Mouse (Mus musculus) lung, postnatal 0 days (tissue): ENCODE data around the gene Dip2b. TPM values are rescaled to one million over a fixed set of nuclear protein-coding genes. Genes with fewer than 3 reads are reported as not detected.

Experiments used
- ATAC-seq: fragments of 200-750 bp; cut with Nextera tagmentation; 2 replicates; pipeline ENCODE4 v1.8.0; 2017; ENCODE audit warnings: moderate library complexity
- DNase-seq: peaks from one replicate; pipeline ENCODE4 v3.0.0-alpha.2; 2016; ENCODE audit warnings: low spot score
- H3K27ac ChIP-seq: fragments of 300-500 bp; sonication (generic); 2 replicates; pipeline ENCODE4 v1.5.1; 2014; ENCODE audit warnings: antibody characterized with exemption, mild to moderate bottlenecking, low read length, mixed read lengths
- H3K27me3 ChIP-seq: fragments of 300-500 bp; sonication (generic); replicated peaks from 2 replicates; pipeline ENCODE4 v1.6.1; 2014; ENCODE audit warnings: low read length, mixed read lengths; ENCODE audit not compliant: insufficient read depth
- H3K36me3 ChIP-seq: fragments of 300-500 bp; sonication (generic); 2 replicates; pipeline ENCODE4 v1.6.1; 2014; ENCODE audit warnings: low read length, mixed read lengths; ENCODE audit not compliant: insufficient read depth
- H3K4me1 ChIP-seq: fragments of 300-500 bp; sonication (generic); 2 replicates; pipeline ENCODE4 v1.6.1; 2014; ENCODE audit warnings: antibody characterized with exemption, low read depth, low read length, mixed read lengths; ENCODE audit not compliant: insufficient read depth
- H3K4me2 ChIP-seq: fragments of 300-500 bp; sonication (generic); replicated peaks from 2 replicates; pipeline ENCODE4 v1.6.1; 2014; ENCODE audit warnings: low read depth, mild to moderate bottlenecking, low read length, moderate library complexity, mixed read lengths
- H3K4me3 ChIP-seq: fragments of 300-500 bp; sonication (generic); 2 replicates; pipeline ENCODE4 v1.5.1; 2014; ENCODE audit warnings: low read depth, low read length
- H3K9ac ChIP-seq: fragments of 300-500 bp; sonication (generic); replicated peaks from 2 replicates; pipeline ENCODE4 v1.6.1; 2014; ENCODE audit warnings: low read depth, mild to moderate bottlenecking
- H3K9me3 ChIP-seq: fragments of 300-500 bp; sonication (generic); 2 replicates; pipeline ENCODE4 v1.6.1; 2016; ENCODE audit warnings: low read length, mixed read lengths
- CTCF ChIP-seq: IDR thresholded peaks from 2 replicates; pipeline ENCODE4 v1.5.1; 2016; ENCODE audit warnings: antibody characterized with exemption, mild to moderate bottlenecking
- EP300 ChIP-seq: IDR thresholded peaks from 2 replicates; pipeline ENCODE4 v1.6.1; 2016; ENCODE audit warnings: antibody characterized with exemption, mild to moderate bottlenecking, control low read depth
- WGBS: fragments of 180-500 bp; shearing (Covaris S2); extraction: QIAGEN DNeasy Blood & Tissue Kit; methylation state at CpG from one replicate; pipeline ENCODE4 v1.1.7; 2014; 5-methylcytosine and 5-hydroxymethylcytosine counted together
- polyA plus RNA-seq: library from polyadenylated mRNA; unstranded; fragments of >200 nt; fragmentation: Nextera tagmentation; extraction: Ambion mirVana; gene quantifications from 2 replicates; pipeline ENCODE4 v1.2.1, GENCODE M21; 2015

Dip2b gene
- polyA plus RNA-seq, 1 experiment from 2014 or later = 6.6 TPM

DNA sequence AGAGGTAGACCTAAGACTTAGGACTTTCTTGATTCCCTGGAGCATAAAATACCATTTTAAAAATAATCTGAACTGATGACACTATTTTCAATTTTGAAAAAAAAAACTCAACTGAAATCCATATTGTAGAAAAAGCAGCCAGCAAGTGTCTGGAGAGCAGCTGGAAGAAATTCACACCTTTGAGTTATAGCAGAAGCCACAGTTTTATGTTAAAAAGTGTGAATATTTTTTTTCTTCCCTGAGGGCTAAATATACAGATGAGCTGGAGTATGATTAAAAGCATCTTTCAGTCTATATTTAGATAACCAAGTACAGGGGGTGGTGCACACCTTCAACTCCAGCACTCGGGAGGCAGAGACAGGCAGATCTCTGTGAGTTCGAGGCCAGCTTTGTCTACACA is 8.6 kb upstream of the Dip2b start:
- ATAC-seq = no peak
- WGBS = 88% methylated on average over 2 of the region's 2 CpGs
- H3K36me3 ChIP-seq = no peaks in the 10 kb centered on the region
- no peak for DNase-seq
- H3K9ac ChIP-seq = no peak overlapping the region
- H3K4me2 ChIP-seq = no peak overlapping the region
- no peaks in the 10 kb centered on the region for H3K9me3 ChIP-seq
- H3K4me1 ChIP-seq = no peaks in the 10 kb centered on the region
- no peak overlapping the region for H3K27ac ChIP-seq
- no peaks in the 10 kb centered on the region for H3K27me3 ChIP-seq
- no peak for TF ChIP-seq CTCF
- no peak for TF ChIP-seq EP300
- no peak overlapping the region for H3K4me3 ChIP-seq

- DNase-seq (peak; percentile 71), ATAC-seq (peak; percentile 58; the same call in 1 of the 2 replicates)
- Histone ChIP-seq H3K4me2 (no peak overlapping the region), H3K9me3 (no peaks in the 10 kb centered on the region), H3K4me3 (no peak overlapping the region), H3K27me3 (no peaks in the 10 kb centered on the region), H3K4me1 (no peaks in the 10 kb centered on the region), H3K27ac (no peak overlapping the region), H3K36me3 (no peaks in the 10 kb centered on the region), H3K9ac (no peak overlapping the region)
- 50% methylated on average over 3 of the region's 3 CpGs for WGBS
- TF ChIP-seq EP300 (no peak), CTCF (no peak)
These were observed 5.9 kb upstream of the Dip2b start for GRCm38 (mm10) chr15:100032546-100032945.

DNA sequence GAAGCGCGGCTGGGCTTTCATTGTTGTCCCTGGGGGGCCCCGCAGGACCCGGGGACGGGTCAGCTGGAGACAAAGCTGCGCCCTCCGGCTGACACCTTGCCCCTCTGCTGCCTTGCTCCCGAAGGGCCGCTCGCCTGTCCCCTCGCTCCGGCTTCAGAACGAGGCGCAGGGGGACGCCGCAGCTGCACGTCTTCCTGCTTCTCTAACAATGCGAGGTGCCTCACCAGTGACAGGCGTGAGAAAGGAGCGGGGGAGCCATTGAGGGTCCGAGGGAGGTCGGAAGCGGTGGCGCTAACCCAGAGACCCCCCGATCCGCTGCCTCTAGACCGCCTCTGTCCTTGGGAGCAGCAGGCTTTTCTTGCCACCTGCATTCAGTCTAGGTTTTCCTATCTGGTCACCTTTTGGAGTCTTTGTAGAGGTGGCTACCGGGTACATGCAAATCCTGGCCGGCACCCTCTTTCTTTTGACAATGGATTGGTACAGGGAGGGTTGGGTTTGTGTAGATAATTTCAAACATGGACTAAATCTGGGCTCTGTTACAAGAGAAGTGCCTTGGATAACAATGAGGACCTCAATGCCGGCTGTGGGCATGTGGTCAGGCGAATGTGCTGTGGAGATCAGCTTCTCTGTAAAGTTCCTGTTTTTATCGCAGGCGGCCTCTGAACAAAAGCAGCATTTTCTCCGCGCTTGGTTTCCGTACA is 687 bp downstream of the Dip2b start:
- WGBS = 1% methylated on average over 28 of the region's 36 CpGs
- H3K4me1 ChIP-seq = peaks cover 21% of the 10 kb centered on the region
- peak overlapping the region; percentile 93 for H3K9ac ChIP-seq
- H3K4me3 ChIP-seq = peak overlapping the region; percentile 89
- no peak for TF ChIP-seq EP300
- no peak for TF ChIP-seq CTCF
- peak overlapping the region; percentile 97 for H3K27ac ChIP-seq
- no peaks in the 10 kb centered on the region for H3K36me3 ChIP-seq
- peak overlapping the region; percentile 88 for H3K4me2 ChIP-seq
- no peaks in the 10 kb centered on the region for H3K9me3 ChIP-seq
- ATAC-seq (peak; percentile 68), DNase-seq (peak; percentile 70)
- no peaks in the 10 kb centered on the region for H3K27me3 ChIP-seq

GRCm38 (mm10) chr15:100040541-100041266 is 2.2 kb downstream of the Dip2b start:
- H3K9me3 ChIP-seq = no peaks in the 10 kb centered on the region
- 29% methylated on average over 14 of the region's 14 CpGs for WGBS
- H3K4me2 ChIP-seq = peak overlapping the region; percentile 88; the same call in 1 of the 2 replicates
- H3K9ac ChIP-seq = no peak overlapping the region
- H3K4me3 ChIP-seq = no peak overlapping the region
- peaks cover 26% of the 10 kb centered on the region for H3K4me1 ChIP-seq
- ATAC-seq (no peak), DNase-seq (no peak)
- no peaks in the 10 kb centered on the region for H3K27me3 ChIP-seq
- TF ChIP-seq CTCF (no peak), EP300 (no peak)
- H3K27ac ChIP-seq = 0 out of 2 replicates have a peak overlapping the region, but pooled peaks have one; percentile 20
- no peaks in the 10 kb centered on the region for H3K36me3 ChIP-seq

DNA sequence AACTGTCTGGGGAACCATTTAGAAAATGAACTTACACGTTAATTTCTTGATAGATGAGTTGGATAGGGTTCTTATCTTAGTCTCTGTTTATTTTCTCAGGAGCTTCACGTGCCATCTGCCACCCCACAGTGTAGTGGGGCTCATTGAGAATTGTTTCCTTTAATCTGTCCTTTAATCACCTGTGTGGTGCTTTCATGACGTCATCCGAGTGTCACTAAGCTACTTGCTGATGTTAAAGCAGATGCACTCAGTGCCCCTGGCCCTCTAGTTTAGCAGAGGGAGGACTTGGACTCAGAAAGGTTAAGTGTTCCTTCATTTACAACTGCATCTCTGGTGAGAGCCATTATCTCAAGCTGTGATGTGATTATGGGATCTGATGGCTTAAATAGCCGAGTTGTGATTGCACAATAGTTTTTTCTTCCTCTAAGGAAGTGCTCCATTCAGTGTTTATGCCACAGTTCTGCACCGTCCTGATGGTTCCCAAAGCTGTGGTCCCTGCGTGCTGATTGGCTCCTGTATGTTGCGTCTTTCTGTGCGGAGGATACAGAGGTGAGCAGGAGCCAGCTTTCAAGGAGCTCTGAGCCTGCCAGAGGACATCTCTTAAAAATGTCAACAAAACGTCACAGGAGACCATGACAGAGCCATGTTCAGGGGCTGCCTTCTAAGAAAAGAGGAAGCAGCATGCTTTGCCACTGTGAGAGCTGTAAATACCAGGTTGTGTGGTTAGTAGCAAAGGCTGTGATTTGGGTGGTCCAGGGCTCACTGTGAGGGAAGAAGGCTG is 3.0 kb downstream of the Dip2b start:
- DNase-seq (no peak), ATAC-seq (no peak)
- 22% methylated on average over 10 of the region's 10 CpGs for WGBS
- Histone ChIP-seq H3K4me2 (peak overlapping the region; percentile 88), H3K4me1 (peaks cover 26% of the 10 kb centered on the region), H3K4me3 (no peak overlapping the region), H3K27ac (peak overlapping the region; percentile 59; the same call in 1 of the 2 replicates), H3K27me3 (no peaks in the 10 kb centered on the region), H3K9me3 (no peaks in the 10 kb centered on the region), H3K36me3 (no peaks in the 10 kb centered on the region), H3K9ac (no peak overlapping the region)
- TF ChIP-seq EP300 (no peak), CTCF (no peak)

DNA sequence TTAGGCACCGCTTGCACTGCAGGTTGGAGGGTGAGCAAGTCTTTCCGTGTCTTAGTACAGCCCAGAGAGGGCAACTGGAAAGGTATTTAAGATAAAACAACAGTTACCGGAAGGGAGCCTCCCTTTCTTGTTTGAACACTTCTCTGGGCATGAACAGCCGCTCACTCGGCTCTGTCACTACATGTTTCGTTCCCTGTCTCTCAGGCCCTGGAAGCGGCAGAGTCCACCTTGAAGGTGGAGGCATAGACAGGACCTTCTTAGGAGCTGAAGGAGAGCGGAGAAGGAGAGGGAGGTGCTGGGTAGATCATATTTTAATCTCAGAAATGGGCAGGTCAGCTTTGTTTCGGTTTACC is 3.6 kb downstream of the Dip2b start:
- no peak for ATAC-seq
- Histone ChIP-seq H3K27ac (peak overlapping the region; percentile 59; the same call in 1 of the 2 replicates), H3K4me2 (peak overlapping the region; percentile 88), H3K36me3 (no peaks in the 10 kb centered on the region), H3K9me3 (no peaks in the 10 kb centered on the region), H3K9ac (no peak overlapping the region), H3K4me1 (peaks cover 26% of the 10 kb centered on the region), H3K4me3 (no peak overlapping the region), H3K27me3 (no peaks in the 10 kb centered on the region)
- WGBS = 51% methylated on average over 9 of the region's 9 CpGs
- TF ChIP-seq CTCF (no peak), EP300 (no peak)
- DNase-seq = no peak
